Mouse (Mus musculus) brain, embryonic 14.5 days (tissue): Measurements from ENCODE around the gene Hexdc.

Experiments used
- CTCF ChIP-seq: fragments of 200-500 bp; IDR thresholded peaks from 2 replicates; pipeline ENCODE4 v1.5.1; 2012; ENCODE audit warnings: inconsistent platforms, mild to moderate bottlenecking, moderate library complexity, borderline replicate concordance; ENCODE audit not compliant: insufficient read depth, insufficient read length; ENCODE audit errors: extremely low read depth
- POLR2A ChIP-seq: fragments of 200-500 bp; IDR thresholded peaks from 2 replicates; pipeline ENCODE4 v1.6.1; 2012; ENCODE audit warnings: mild to moderate bottlenecking, inconsistent platforms, borderline replicate concordance; ENCODE audit not compliant: poor library complexity, insufficient read depth, insufficient read length, severe bottlenecking; ENCODE audit errors: extremely low read depth

- TF ChIP-seq POLR2A (no peak), CTCF (no peak)
Measured at GRCm38 (mm10) chr11:121200781-121201180, 3.5 kb upstream of the Hexdc start.
